Mouse (Mus musculus): Measurements from ENCODE around the gene Reck.

Gene Reck

DNA sequence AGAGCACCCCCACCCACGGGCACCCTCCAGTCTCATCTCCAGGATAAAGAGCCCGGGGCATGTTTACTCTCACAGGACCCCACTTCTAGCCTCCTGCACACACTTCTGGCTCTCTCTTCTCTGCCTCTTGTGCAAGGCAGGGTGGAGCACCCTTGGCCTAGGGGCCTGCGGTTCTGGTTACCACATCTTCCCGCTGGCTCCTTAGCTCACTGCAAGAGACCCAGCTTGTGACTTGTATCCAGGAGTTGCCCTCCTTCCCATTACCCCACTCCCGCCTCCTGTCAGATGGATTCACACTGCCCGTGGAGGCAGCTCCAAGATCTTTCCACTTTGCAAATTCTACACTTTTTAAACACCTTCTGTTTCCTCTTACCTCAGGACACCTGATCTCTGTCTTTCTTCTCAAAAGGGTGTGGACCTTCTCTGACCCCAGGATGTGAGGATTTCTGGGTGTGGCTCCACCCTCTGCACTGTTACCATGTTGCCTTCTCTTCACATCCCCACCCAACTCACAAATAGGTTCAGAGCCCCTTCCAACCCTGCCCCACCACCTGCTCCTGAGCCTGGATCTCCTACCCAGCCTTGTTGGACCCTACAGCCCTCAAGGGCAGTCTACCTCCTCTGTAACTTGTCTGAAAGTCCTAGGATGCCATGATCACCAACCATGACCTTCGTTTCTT is 90.7 kb downstream of the Reck start:
- in situ Hi-C loops (cut with MboI, MseI), result loop anchor here (25.0 kb wide), 1 partner anchor 929 kb away; the partner anchor contains the start of genes Fam214b, Pigo and Stoml2

DNA sequence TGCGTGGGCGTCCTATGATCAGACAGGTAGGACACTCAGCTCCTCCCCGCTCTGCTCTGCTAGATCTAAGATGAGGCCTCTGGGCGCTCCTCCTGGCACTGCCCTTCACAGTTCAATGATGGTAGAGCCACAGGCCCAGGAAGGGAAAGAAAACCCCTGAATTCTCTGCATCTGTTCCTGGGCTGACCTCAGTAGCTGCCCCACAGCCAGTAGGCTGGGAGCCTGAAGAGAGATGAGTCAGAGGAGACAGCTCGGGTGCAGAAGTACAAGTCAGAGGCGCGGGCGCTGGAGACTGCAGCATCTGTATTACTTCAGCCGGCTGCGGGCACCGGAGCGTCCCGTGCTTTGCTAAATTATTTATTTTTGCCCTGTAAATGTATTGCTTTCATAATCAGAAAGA is 93.3 kb downstream of the Reck start:
- in situ Hi-C loops (cut with MboI, MseI), result loop anchor here (25.0 kb wide), 1 partner anchor 931 kb away; the partner anchor contains the start of genes Fam214b, Pigo and Stoml2

DNA sequence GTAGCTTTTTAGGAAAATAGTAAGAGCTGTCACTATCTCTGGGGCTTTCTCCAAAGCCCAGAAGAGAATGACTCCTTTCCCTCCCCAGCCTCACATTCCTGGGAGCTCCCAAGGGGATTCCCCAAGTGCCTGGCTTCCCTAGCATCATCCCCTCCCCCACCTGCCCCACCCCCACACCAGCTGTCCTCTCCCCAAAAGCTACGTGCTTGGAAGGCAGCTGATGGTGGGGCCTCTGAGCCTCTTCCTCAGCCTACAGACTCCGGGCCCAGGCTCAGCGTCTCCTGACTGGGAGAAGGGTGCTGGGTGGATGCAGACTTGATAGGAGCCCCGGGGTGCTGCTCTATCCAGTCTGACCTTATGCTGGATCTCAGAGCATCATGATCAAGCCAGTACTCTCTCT is 94.0 kb downstream of the Reck start:
- in situ Hi-C loops (cut with MboI, MseI), result loop anchor here (25.0 kb wide), 1 partner anchor 932 kb away; the partner anchor contains the start of genes Fam214b, Pigo and Stoml2

DNA sequence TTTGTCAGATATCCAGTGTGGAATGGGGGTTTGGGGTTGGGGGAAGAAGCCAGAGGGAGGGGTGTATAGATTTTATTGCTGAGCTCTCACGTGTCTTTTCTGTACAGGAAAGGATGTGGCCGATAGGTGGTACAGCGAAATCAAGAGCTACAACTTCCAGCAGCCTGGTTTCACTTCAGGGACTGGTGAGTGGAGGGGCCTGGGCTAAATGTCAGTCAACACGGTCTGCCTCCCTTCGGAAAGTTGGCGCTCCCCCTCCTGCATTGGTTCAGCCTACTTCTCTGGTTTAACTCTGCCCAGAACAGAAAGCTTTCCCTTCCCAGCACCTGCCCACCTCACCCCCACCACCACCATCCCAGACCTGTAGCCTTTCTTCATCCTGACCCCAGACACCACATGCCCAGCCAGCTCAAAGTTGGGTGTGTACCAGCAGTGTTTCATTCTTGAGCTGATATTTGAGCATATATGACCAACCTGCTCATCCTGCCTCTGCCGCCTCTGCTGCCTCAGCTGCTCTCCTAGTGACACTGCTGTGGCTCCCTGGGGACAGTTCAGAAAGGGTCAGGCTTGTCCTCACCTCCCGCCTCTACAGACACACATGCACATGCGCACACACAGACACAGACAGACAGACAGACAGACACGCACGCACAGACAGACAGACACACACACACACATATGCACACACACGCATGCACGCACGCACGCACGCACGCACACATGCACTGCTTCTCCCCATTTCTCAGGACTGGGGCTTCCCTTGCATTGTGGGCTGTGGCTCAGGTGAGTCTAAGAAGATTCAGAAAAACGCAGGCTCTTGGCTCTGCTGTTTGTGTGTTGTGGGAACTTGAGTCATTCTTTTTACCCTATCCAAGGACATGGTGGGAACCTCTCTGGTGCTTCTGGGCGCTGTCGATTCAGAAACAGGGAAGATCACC is 95.3 kb downstream of the Reck start:
- in situ Hi-C loops (cut with MboI, MseI), result loop anchor here (25.0 kb wide), 1 partner anchor 933 kb away; the partner anchor contains the start of genes Fam214b, Pigo and Stoml2

DNA sequence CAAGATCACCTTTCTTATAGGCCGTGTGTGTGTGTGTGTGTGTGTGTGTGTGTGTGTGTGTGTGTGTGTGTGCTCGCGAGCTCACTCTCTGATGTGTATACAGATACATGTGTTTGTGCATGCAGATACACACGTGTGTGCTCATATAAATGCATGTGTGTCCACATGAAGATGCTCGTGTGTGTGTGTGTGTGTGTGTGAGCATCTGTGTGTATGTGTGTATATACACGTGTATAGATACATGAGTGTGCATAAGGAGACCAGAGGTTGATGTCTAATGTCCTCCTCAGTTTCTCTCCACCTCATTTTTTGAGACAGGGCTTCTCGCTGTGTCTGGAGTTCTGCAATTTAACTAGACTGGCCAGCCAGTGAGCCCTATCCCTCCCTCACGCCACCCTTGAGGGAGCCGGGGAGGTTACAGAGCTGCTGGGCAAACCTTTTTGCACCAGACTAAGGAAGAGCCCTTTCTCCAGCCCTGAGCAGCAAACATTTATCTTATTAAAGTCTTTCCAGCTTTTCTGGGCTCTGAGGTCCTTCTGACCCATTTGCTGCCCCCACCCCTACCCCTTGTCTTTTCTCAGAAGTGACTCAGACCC is 96.3 kb downstream of the Reck start:
- in situ Hi-C loops (cut with MboI, MseI), result loop anchor here (25.0 kb wide), 1 partner anchor 934 kb away; the partner anchor contains the start of genes Fam214b, Pigo and Stoml2

DNA sequence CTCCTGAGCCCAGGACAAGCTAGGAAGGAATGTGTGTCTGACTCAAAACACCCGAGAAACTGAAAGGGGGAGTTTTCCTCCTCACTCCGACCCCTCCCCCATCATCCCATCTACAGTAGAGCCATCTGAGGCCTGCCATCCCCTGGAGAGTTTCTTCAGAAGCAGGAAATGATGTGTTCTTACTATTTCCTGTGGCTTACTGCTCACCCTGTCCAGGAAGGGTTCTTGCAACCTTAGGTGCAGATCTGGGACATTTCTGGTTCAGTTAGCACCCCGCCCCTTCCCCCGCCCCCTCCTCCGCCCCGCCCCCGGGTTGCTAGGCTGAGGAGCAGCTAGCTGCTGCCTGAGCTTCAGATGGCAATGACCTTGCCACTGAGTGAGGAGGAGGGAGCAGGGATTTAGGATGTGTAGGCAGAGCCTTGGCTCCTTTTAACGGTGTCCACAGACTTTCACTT is 96.8 kb downstream of the Reck start:
- in situ Hi-C loops (cut with MboI, MseI), result loop anchor here (25.0 kb wide), 1 partner anchor 935 kb away; the partner anchor contains the start of genes Fam214b, Pigo and Stoml2

DNA sequence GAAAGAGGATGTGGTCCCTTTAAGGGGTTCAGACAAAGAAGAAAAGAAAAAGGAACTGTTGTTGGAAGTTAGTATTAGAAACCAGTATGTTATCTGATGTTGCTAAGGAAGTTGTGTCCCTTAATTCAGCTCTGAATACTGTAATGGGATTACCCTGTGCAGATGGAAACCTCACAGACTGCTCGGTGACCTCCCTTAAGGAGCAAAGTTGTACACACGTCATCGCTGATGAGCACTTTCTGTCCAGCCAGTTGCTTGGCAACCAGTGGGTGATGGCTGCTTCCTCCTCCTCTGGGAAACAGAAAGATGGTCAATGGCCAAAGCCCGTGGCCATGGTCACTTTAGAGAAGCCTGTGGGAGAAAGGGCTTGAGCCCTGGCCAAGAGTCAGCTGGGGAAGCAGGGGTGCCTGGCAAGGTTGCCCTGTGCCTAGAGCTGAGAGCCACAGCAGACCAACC is 98.2 kb downstream of the Reck start:
- in situ Hi-C loops (cut with MboI, MseI), result loop anchor here (25.0 kb wide), 1 partner anchor 936 kb away; the partner anchor contains the start of genes Fam214b, Pigo and Stoml2

DNA sequence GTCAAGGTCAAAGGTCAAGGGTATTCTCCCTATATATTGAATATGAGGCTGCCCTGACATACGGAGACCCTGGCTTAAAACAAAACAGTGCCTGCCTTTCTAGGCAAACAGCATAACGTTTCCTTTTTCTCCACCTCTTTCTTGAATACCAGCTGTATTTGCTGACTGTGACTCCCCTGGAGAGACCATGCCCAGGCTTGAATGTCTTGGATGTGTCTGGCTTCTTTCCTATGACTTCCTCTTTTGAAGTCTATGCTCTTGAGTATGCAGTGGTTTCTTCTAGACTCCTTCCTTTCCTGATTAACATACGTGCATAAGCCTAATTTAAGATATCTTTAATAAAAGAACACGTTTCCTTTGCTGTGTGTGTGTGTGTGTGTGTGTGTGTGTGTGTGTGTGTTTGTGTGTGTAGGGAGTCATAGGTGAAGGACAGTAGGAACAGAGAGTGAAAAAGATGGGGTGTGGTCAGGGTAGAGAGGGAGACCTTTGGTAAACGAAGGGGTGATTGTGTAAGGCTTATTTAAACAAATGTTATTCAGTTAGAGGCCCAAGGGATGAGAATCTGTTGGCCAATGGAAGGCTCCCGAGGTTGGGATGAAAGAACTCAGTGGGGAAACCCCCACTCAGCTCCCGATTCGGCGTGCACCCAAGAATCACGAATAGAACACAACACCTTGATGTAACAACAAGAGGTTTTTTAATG is 99.7 kb downstream of the Reck start:
- in situ Hi-C loops (cut with MboI, MseI), result loop anchor here (25.0 kb wide), 1 partner anchor 938 kb away; the partner anchor contains the start of genes Fam214b, Pigo and Stoml2

DNA sequence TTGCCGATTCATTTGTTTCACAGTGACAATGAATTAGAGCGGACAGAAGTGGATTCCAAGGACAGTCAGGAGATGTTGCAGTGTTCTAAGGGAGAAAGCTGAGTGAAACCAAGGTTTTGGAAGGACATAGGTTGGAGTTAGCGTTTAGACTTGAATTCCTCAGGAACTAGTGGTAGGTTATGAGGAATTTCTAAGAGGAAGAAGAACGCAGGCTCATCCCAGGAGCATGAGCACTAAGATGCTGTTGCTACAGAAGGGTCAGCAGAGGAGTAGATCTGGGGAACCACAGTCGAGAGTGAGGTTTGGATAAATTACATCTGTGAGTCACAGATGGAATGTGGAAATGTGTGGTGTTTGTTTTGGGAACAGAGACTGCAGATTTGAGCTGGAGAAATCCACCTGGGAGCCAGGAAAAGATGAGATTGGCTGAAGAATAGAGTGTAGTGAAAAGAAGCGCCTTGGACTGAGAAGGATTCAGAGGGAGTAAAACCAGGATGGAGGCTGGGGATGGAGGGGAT is 101.0 kb downstream of the Reck start:
- in situ Hi-C loops (cut with MboI, MseI), result no loop called here

DNA sequence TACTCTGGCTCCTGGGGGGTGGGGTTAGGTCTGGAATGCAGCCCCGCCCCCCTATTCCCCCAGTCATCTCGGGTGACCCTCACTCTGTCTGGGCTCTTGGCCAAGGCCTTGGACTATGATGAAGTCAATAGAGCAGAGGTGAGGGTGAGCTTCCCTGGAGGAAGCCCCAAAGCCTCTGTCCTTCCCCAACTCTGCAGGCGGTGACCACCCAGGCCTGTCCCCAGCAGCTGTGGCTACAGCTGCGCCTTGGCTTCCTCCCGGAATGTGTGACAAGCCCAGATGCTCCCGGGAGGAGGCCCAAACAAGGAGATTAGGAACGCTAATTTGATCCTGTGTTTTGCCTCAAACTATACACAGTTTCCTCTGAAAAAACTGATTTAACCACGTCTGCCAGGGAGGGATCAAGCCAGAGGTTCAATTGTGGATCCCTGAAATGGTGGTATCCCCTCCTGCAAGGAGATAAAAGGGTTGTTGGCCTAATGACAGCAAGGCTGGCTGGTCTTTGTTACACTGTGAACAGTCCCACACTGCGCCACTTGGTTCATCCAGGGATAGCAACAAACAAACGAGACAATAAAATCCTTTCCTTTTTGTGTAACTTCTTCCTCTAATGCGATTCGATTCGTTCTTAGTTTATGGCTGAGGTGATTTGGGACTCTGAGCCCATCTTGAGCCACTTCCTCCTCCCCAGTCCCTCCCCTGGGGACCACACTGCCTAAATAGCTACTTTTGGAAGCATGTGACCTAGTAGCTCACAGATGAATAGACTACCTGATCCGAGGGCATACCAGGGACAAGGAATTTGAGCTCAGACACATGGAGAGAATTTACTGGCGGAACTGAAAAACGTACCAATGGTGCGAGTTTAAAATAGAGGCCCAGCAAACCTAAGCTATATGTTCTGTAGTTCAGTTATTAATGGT is 103.5 kb downstream of the Reck start:
- in situ Hi-C loops (cut with MboI, MseI), result no loop called here

DNA sequence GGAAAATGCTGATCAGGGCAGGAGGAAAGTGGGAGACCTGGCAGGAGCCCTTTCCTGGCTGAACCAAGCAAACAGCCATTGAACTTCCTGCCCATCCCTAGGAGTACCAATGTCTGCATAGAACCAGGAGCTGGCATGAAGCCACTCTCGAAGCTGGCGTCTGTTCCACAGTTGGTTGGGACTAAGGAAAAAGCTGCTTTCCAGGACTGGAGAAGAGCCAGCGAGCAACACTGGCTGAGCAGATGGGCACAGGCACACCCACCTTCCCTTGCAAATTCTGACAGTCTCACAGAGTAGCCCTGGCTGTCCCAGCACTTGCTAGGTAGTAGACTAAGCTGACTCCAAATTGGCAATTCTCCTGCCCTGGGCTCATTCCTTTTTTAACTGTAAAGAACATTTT is 104.4 kb downstream of the Reck start:
- in situ Hi-C loops (cut with MboI, MseI), result loop anchor here (5.0 kb wide), 1 partner anchor 52 kb away; no protein-coding TSS in a partner anchor

DNA sequence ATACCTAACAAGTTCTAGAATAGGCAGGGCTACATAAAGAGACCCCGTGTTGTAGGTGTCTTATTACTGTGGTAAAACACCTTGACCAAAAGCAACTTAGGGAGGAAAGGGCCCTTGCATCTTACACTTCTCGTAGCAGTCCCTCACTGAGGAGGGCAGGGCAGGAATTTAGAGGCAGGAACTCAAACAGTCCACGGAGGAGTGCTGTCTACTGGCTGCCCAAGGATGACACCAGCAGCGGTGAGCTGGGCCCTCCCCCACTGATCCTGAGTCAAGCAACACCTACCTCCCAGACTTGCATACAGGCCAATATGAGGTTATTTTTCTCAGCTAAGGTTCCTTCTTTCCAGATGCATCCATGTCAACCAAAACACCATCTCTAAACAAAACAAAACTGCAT is 104.9 kb downstream of the Reck start:
- in situ Hi-C loops (cut with MboI, MseI), result loop anchor here (5.0 kb wide), 1 partner anchor 53 kb away; no protein-coding TSS in a partner anchor

DNA sequence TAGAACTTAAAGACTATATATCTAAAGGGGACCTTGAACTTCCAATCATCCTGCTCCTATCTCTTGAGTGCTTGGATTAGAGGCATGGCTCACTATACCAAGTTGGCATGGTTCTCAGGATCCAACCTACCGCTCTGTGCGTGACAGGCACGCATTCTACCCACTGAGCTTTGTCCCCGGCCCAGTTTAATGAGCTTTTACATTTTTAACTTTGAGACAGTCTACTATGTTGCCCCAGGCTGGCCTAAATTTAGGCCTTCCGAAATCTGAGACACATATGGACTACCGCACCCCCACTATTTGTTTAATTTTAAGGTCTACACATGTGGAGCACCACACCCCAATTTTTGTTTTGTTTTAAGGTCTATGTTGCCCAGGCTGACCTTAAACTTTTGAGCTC is 105.5 kb downstream of the Reck start:
- in situ Hi-C loops (cut with MboI, MseI), result loop anchor here (5.0 kb wide), 1 partner anchor 54 kb away; no protein-coding TSS in a partner anchor

DNA sequence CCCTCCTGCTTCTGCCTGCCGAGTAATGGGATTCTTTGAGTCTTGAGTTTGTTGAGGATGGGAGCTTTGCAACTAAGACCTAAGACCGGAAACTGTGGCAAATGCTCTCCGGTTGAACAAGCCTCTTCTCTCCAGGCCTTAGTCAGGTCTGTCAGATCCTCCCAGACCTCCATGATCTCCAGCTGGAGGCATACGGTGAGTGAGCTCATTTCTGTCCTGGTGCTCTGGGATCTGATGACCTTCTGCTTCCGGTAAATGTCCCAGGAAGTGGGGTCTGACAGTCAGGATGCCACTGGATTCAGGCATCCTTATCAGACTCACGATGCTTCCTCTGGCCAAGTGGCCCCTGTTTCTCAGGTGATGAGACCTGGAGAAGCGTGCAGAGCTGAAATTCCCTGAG is 105.9 kb downstream of the Reck start:
- in situ Hi-C loops (cut with MboI, MseI), result loop anchor here (5.0 kb wide), 1 partner anchor 54 kb away; no protein-coding TSS in a partner anchor

DNA sequence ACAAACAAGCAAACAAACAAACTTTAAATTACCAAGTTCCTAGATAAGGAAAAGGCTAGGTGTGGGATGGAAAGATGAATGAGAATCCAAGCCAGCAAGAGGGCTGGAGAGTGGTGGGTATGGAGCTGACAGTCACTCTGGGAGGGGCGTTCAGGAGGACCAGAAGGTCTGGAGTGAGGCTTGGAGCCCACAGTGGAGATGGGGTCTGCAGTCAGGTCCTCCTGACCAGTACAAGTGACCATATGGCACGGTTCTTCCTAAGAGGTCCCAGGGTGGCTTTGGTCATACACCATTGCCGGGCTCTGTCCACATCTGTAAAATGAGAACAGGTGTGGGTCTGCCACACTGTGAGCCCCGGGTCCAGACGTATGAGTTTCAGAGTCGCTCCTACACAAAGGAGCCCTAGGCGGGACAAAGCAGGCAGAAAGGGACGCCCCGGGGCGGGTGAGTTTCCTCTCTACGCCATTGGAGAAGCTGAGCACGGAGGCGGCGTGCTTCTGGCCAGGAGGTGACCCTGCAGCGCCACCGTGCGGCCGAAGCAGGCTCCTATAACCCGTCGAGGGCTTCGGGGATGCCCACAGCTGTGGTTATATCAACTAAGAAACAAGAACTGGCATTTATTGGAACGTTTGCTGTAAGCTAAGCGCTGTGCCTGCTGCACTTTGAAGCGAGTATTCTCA is 106.9 kb downstream of the Reck start:
- in situ Hi-C loops (cut with MboI, MseI), result loop anchor here (5.0 kb wide), 1 partner anchor 55 kb away; no protein-coding TSS in a partner anchor

DNA sequence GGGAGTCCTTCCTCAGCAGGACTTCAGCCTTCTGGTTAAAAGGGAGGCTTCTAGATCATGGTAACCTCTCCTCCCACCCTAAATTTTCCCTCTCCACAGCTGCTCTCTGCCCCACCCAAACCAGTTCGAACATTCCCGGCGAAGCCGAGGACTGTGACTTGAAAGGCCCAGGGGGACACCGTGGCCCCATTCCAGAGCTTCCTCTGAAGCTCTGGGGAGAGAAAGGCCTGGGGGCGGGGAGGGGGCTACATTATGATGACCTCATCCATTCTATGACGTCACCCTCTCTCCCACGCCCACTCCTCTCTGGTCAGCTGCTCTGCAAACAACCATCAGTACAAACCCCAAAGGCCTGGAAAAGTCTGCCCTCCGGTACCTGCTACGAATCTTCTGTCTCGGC is 107.9 kb downstream of the Reck start, which contains the start of gene Ccin:
TSS of gene Ccin (plus strand) at position 303 of the 400 bp plus-strand sequence.
- in situ Hi-C loops (cut with MboI, MseI), result loop anchor here (5.0 kb wide), 1 partner anchor 56 kb away; no protein-coding TSS in a partner anchor

DNA sequence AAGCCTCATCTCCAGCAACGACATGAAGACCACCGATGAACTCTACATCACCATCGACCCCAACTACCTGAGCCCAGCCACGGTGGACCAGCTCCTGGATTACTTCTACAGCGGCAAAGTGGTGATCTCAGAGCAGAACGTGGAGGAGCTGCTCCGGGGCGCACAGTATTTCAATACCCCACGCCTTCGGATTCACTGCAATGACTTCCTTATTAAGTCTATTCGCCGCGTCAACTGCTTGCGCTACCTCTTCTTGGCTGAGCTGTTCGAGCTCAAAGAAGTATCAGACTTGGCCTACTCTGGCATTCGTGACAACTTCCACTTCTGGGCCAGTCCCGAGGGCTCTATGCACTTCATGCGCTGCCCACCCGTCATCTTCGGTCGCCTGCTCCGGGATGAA is 108.4 kb downstream of the Reck start:
- in situ Hi-C loops (cut with MboI, MseI), result loop anchor here (5.0 kb wide), 1 partner anchor 56 kb away; no protein-coding TSS in a partner anchor

DNA sequence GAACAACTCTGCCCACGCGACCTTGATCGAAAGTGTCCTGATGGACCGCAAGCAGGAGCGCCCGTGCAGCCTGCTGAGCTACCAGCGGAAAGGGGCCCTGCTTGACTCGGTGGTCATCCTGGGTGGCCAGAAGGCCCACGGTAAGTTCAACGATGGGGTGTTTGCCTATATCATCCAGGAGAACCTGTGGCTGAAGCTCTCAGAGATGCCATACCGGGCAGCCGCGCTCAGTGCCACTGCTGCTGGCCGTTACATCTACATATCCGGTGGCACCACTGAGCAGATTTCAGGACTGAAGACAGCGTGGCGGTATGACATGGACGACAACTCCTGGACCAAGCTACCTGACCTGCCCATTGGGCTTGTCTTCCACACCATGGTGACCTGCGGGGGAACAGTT is 109.0 kb downstream of the Reck start:
- in situ Hi-C loops (cut with MboI, MseI), result loop anchor here (5.0 kb wide), 1 partner anchor 57 kb away; no protein-coding TSS in a partner anchor
